Mouse (Mus musculus) ovary, postnatal 10 days (tissue): ENCODE results near the gene Trmt10c.
A peak's percentile ranks its signal among the peaks of the same experiment; 100 is the strongest.
"Not testable (repeated sequence)": the region's sequence is repeated elsewhere in the genome, so short reads cannot be mapped to it uniquely, and the experiment has no call there.

Experiments used
- DNase-seq: peaks from one replicate; pipeline ENCODE4 v3.0.0; 2022; ENCODE audit warnings: low spot score

Trmt10c gene

GRCm38 (mm10) chr16:56048038-56048437, 10.4 kb upstream of the Trmt10c start, which contains the start of gene Senp7:
Gene Senp7 (plus strand): TSS chr16:56048338.
- DNase-seq, result not testable (repeated sequence)

GRCm38 (mm10) chr16:56038090-56038489, 471 bp upstream of the Trmt10c start:
- no peak for DNase-seq

GRCm38 (mm10) chr16:56036501-56036900, 1.1 kb downstream of the Trmt10c start:
- no peak for DNase-seq

- no peak for DNase-seq
These were observed 3.1 kb downstream of the Trmt10c start for GRCm38 (mm10) chr16:56034566-56034965.

GRCm38 (mm10) chr16:56029661-56030082, 7.9 kb downstream of the Trmt10c start, which contains the start of gene Pcnp:
Gene Pcnp (minus strand): TSS chr16:56029739.
- DNase-seq, result peak; percentile 95

GRCm38 (mm10) chr16:56028722-56029551, 8.7 kb downstream of the Trmt10c start:
- no peak for DNase-seq

GRCm38 (mm10) chr16:56027854-56028629, 9.6 kb downstream of the Trmt10c start:
- no peak for DNase-seq

- DNase-seq, result no peak
These were observed 18.0 kb downstream of the Trmt10c start for GRCm38 (mm10) chr16:56019660-56020059.

GRCm38 (mm10) chr16:56014076-56014475, 23.5 kb downstream of the Trmt10c start:
- DNase-seq, result no peak

- DNase-seq, result no peak
These were observed 24.6 kb downstream of the Trmt10c start for GRCm38 (mm10) chr16:56012789-56013743.

GRCm38 (mm10) chr16:56008862-56009261, 28.8 kb downstream of the Trmt10c start:
- DNase-seq, result no peak

GRCm38 (mm10) chr16:56006798-56007197, 30.8 kb downstream of the Trmt10c start:
- DNase-seq, result no peak

- DNase-seq, result no peak
These were observed 43.4 kb downstream of the Trmt10c start for GRCm38 (mm10) chr16:55994235-55994634.

GRCm38 (mm10) chr16:55990311-55990710, 47.3 kb downstream of the Trmt10c start:
- DNase-seq, result no peak

GRCm38 (mm10) chr16:55986001-55986400, 51.6 kb downstream of the Trmt10c start:
- DNase-seq, result no peak
